Mouse (Mus musculus): Measurements from ENCODE around the gene Cdkl5.
"Not testable (repeated sequence)": the region's sequence is repeated elsewhere in the genome, so short reads cannot be mapped to it uniquely, and the experiment has no call there.

The Cdkl5 gene

GRCm38 (mm10) chrX:160906477-160906876 is 88.0 kb downstream of the Cdkl5 start:
- no peak for DNase-seq

- no peak for DNase-seq
Observed at GRCm38 (mm10) chrX:160905913-160906312, 88.6 kb downstream of the Cdkl5 start.

GRCm38 (mm10) chrX:160905041-160905678 is 89.3 kb downstream of the Cdkl5 start:
- no peak for DNase-seq

GRCm38 (mm10) chrX:160901118-160901517 is 93.4 kb downstream of the Cdkl5 start:
- DNase-seq = no peak

GRCm38 (mm10) chrX:160892077-160892476 is 102.4 kb downstream of the Cdkl5 start:
- DNase-seq = no peak

GRCm38 (mm10) chrX:160886301-160886700 is 108.2 kb downstream of the Cdkl5 start:
- no peak for DNase-seq

- DNase-seq = no peak
Observed at GRCm38 (mm10) chrX:160866576-160866975, 127.9 kb downstream of the Cdkl5 start.

GRCm38 (mm10) chrX:160865022-160865421 is 129.5 kb downstream of the Cdkl5 start:
- peak; percentile 2 for DNase-seq

- DNase-seq = no peak
Observed at GRCm38 (mm10) chrX:160863689-160864383, 130.7 kb downstream of the Cdkl5 start.

GRCm38 (mm10) chrX:160808226-160808625 is 186.3 kb downstream of the Cdkl5 start:
- DNase-seq = no peak

- no peak for DNase-seq
Observed at GRCm38 (mm10) chrX:160804409-160805150, 189.9 kb downstream of the Cdkl5 start.

- DNase-seq = no peak
Observed at GRCm38 (mm10) chrX:160794920-160795319, 199.6 kb downstream of the Cdkl5 start.

GRCm38 (mm10) chrX:160782276-160782675 is 212.2 kb downstream of the Cdkl5 start:
- no peak for DNase-seq

- DNase-seq = no peak
Observed at GRCm38 (mm10) chrX:160773033-160773432, 221.5 kb downstream of the Cdkl5 start.

- DNase-seq = not testable (repeated sequence)
Observed at GRCm38 (mm10) chrX:160769622-160770021, 224.9 kb downstream of the Cdkl5 start.

- DNase-seq = no peak
Observed at GRCm38 (mm10) chrX:160767713-160768112, 226.8 kb downstream of the Cdkl5 start, which contains the start of gene Rs1. TSS of gene Rs1 (plus strand) at chrX:160768013.

- DNase-seq = peak; percentile 59
Observed at GRCm38 (mm10) chrX:160766233-160766616, 228.3 kb downstream of the Cdkl5 start.

GRCm38 (mm10) chrX:160765389-160766232 is 228.9 kb downstream of the Cdkl5 start:
- DNase-seq = peak; percentile 83

- DNase-seq = no peak
Observed at GRCm38 (mm10) chrX:160750808-160751207, 243.7 kb downstream of the Cdkl5 start.

GRCm38 (mm10) chrX:160748653-160749052 is 245.9 kb downstream of the Cdkl5 start:
- no peak for DNase-seq

- DNase-seq = no peak
Observed at GRCm38 (mm10) chrX:160745399-160745798, 249.1 kb downstream of the Cdkl5 start.

- no peak for DNase-seq
Observed at GRCm38 (mm10) chrX:160735650-160736049, 258.9 kb downstream of the Cdkl5 start, which contains the start of gene Ppef1. TSS of gene Ppef1 (minus strand) at chrX:160735765.
